Mouse (Mus musculus) olfactory bulb, adult 2 months (tissue): ENCODE measurements around the gene Adgrv1.

Source experiments
- CTCF ChIP-seq: fragments of 200-500 bp; IDR thresholded peaks from 2 replicates; pipeline ENCODE4 v1.5.1; 2012; ENCODE audit warnings: low read depth, mild to moderate bottlenecking, low read length, moderate library complexity; ENCODE audit not compliant: insufficient read depth
- POLR2A ChIP-seq: fragments of 200-500 bp; IDR thresholded peaks from 2 replicates; pipeline ENCODE4 v1.6.1; 2012; ENCODE audit warnings: mild to moderate bottlenecking, low read depth, low read length, moderate library complexity; ENCODE audit not compliant: insufficient read depth

GRCm38 (mm10) chr13:81181459-81181858, 451.5 kb downstream of the Adgrv1 start:
- TF ChIP-seq CTCF (no peak), POLR2A (no peak)
